Mouse (Mus musculus) MN1 (cell line): ENCODE results near the gene Tmsb15b2.
"Not testable (repeated sequence)": the region's sequence is repeated elsewhere in the genome, so short reads cannot be mapped to it uniquely, and the experiment has no call there.

Experiments
- DNase-seq: peaks from one replicate; pipeline ENCODE4 v3.0.0-alpha.2; 2016; ENCODE audit warnings: low spot score

Tmsb15b2 gene

GRCm38 (mm10) chrX:136975397-136975796 lies at the start of gene Tmsb15b2:
TSS of gene Tmsb15b2 (minus strand) at chrX:136975497.
- not testable (repeated sequence) for DNase-seq

- peak; percentile 65 for DNase-seq
Observed at GRCm38 (mm10) chrX:137019310-137019709, 44.0 kb upstream of the Tmsb15b2 start.

DNA sequence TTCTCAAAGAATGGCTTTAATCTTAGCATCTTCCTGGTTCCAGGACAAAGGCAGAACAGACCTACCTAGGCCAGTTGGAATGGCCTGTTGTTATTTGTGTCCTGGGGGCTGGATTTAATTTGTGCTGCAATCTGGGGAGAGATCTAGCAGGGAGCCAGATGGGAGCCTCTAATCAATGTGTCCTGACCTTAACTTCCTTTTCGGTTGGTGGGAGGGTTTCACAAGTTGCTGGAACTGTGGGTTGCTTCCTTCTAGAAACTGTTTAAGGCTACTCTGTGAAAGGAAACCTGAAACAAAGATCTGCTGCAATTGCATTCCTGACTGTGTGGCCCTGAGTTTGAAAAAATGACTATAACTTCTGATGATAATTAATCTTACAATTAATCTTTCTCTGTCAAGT lies 42.4 kb upstream of the Tmsb15b2 start:
- no peak for DNase-seq

DNA sequence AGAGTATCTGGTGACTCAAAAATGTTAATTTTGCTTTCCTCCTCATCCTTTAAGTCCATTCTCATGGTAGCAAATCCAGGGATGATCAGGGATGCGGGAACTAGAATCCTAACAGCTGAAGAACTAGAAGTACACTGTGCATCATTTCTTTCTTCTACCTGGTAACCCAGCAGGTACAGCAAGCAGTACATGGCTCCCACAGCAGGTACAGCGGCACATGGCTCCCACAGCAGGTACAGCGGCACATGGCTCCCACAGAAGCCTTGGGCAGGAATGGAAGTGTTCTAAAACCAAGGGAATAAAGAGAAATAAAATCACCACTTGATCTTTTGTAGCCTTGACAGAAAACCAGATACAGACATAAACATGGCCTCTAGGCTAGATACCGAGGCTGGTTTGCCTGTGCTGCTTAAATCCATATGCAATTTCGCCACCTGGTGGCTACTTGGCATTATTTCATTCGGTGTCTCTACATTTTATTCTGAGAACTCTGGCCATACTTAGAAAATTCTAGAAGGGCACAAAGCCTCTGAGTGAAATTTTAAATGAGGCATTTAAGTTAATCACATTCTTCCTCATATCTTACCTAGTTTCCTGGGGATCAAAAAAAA lies 39.9 kb upstream of the Tmsb15b2 start:
- DNase-seq = peak; percentile 73

- DNase-seq = no peak
Observed at GRCm38 (mm10) chrX:136996256-136996655, 21.0 kb upstream of the Tmsb15b2 start.

DNA sequence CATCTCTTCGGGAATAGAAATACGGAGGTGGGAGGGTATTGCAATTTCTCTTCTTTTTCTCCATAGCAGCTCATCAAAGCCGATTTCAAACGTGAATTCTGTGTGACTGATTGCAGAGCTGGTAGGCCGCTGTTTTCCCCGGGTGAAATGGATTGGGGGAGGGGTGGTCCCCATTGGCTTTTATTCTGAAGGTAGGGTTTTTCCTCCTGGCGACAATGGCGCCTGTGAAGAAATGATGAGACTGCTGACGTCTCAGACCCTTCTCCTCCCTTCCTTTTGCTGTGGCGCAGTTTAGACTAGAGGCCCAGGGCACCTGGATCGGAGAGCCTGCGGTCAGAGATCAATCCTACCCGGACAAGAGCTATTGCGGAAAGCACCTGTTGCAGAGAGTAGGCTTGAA lies 18.3 kb upstream of the Tmsb15b2 start:
- DNase-seq = peak; percentile 28

DNA sequence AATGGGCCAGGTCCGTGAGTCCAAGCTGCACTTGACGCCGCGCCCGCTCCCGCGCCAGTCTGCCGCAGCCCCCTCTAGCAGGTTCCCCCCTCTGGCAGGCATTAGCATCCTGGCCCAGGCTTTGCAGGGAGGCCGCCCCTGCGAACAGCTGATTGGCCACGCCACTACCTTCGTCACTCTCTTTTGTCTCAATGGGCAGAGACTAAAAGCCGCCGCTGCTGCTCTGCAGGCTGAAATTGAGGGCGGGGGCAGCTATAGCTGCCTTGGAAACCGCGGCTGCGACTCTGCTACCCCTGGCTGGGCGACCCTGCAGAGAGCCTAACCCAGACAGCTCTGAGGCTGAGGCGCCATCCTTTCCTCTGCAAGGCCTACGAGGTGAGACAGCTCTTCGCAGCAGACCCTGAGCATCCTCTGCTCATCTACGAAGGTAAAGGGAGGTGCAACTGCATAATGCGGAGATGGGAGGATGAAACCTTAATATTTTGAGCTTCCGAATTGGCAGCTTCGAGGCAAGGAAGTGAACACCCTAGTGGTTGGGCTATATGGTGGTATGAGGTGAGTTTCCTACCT lies 17.8 kb upstream of the Tmsb15b2 start, which contains the start of gene Zcchc18:
Gene Zcchc18 (plus strand): TSS at position 178 of the 570 bp plus-strand sequence.
- DNase-seq = peak; percentile 70

GRCm38 (mm10) chrX:136992191-136992965 lies 17.1 kb upstream of the Tmsb15b2 start:
- DNase-seq = peak; percentile 5

DNA sequence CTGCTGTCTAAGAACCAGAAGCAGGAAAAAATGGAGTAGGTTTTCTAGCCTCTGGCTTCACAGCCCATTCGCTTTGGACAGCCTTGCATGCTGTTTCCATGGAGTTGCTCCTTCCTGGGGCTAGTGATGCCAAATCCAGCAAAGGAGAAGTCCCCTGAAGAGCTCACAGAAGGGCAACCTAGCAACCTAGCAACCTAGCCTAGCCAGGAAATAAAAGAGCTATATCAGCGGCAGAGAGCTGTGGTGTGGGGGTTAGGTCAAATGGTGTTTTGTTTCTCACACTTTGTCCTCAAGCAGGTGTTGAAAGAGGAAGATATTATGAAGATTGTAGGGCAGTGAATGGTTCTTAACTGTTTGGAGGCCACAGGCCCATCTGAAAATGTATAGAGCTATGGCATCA lies 16.0 kb upstream of the Tmsb15b2 start:
- DNase-seq = no peak

DNA sequence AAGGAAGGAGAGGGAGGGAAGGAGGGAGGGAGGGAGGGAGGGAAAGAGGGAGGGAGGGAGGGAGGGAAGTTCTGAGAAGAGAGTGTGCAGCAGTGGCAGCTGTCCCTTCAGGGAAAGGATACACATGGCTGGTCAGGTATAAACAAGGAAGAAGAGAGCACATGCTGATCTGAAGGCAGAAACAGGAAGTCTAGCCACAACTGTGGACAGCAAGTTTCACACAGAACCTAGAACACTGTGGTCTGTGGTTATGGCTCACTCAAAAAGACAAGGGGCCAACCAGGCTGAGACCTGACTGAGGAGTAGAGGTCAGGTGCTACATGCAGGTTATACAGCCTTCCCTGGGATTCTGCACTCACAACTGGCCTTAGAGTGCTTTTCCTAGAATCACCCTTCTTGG lies 10.7 kb upstream of the Tmsb15b2 start:
- DNase-seq = no peak

DNA sequence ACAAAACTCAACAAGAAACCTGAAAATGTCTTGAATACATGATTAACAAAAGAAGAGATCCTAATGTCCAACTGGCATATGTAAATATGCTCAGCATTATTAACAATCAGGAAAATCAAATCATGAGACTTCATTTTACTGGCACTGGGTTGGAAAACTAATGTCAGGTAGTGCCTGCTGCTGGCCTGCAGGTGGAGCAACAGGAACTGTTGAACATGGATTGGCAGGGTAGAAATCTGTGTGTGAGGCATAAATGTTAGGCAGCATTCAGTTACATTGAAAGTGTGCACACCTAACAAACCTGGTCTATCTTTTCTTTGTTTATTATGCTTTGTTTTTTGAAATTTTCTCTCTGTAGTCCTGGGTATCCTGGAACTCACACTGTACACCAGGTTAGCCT lies 3.3 kb upstream of the Tmsb15b2 start:
- no peak for DNase-seq

DNA sequence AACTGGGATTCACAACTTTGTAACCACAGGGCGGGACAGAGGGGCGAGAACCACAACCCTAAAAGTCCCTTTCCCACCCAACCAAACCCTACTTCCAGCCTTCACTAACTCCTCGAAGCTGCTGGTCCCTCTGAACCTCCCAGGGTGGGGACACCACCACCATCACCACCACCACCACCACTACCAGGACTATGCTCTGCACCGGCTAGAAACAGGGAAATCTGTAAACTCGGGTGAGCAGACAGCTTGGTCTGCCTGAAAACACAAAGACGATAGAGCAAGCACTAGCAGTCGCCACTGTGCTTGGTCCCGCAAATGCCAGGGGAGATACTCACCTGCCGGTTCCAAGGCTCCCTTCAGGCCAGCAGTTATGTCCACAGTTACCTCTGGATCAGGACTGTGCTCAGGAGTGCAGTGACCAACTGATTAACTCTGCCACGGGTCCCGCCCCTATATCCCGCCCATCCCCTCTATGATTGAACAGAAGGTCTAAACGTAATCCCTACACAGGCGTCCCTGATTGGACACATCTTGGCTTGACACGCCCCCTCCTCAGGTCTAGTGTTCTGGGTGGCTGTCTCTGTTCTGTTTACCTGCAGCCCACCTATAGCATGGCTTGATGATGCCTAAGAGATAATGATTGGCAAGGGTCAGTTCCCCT lies 1.3 kb upstream of the Tmsb15b2 start, which contains the start of the genes Tmsb15l and Tmsb15b1:
Gene Tmsb15l (minus strand): TSS at position 446 of the 661 bp plus-strand sequence.
Gene Tmsb15b1 (minus strand): TSS at position 451 of the 661 bp plus-strand sequence.
- no peak for DNase-seq

DNA sequence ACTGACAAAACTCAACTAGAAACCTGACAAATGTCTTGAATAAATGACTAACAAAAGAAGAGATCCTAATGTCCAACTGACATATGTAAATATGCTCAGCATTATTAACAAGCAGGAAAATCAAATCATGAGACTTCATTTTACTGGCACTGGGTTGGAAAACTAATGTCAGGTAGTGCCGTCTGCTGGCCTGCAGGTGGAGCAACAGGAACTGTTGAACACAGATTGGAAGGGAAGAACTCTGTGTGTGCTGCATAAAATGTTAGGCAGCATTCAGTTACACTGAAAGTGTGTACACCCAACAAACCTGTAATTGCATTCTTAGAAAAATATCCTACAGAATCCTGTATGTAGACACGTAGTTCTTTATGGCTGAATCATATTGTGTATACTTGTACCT lies 15.6 kb downstream of the Tmsb15b2 start:
- no peak for DNase-seq

DNA sequence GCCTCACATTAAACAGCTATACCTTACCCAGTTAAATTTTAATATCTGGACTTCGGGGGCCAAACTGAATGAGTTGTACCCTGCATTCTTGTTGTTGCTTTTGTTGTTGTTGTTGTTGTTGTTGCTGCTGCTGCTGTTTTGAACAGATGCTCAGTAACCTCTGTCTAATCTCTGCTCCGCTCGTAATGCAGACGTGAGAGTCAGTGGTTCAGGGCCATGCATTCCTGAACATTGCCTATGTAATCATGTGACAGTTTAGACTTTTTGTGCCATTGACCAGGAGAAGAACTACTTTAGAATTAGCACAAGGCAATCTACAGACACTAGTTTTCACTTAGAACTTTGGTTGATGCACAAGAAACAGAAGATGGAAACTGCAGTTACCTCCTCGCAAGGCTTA lies 17.0 kb downstream of the Tmsb15b2 start:
- not testable (repeated sequence) for DNase-seq

GRCm38 (mm10) chrX:136957583-136958279 lies 17.6 kb downstream of the Tmsb15b2 start:
- not testable (repeated sequence) for DNase-seq

DNA sequence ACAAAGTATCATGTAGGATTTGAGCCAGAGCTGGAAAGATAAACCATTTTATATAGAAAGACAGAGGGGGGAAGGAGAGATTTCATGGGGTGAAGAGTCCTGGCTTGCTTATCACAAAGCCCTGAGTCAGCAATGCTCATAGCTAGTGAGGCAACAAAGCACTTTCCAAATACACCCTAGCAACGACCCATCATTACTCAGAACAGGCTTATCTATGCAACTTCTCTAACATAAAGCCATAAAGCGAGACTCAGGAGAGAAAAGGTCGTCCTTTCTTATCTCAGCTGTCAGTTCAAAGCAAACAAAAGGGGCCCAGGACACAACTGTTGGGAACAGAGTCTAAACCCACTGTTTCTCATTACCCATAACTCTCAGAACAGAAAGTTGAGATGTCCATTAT lies 37.3 kb downstream of the Tmsb15b2 start:
- no peak for DNase-seq

- DNase-seq = no peak
Observed at GRCm38 (mm10) chrX:136927031-136927430, 48.3 kb downstream of the Tmsb15b2 start, which contains the start of gene H2bfm. TSS of gene H2bfm (plus strand) at chrX:136927325.

DNA sequence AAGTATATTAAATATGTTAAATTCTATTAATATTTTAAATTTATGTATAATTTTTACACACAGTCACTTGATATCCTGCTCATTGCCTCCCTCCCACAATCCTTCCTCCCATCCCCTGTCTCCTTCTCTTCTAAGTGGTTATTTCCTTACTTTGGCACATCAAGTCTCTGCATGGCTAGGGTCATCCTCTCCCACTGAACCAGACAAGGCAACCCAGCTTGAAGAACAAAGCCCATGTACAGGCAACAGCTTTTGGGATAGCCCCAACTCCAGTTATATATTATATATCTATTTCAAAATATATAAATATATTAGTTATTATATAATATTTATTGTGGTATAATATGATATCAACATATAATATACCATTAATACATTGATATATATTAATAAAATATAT lies 49.4 kb downstream of the Tmsb15b2 start:
- DNase-seq = no peak
